Mouse (Mus musculus): ENCODE results near the gene Pmm1.

GRCm38 (mm10) chr15:81928277-81928676 lies 32.5 kb downstream of the Pmm1 start:
- TF ChIP-seq POLR2A (IDR thresholded peaks at IDR 0.05; ENCODE audit: insufficient read depth, low read depth, low read length) (no peak), CTCF (IDR thresholded peaks at IDR 0.05) (no peak)
